Mouse (Mus musculus) liver (tissue): ENCODE data around the gene Extl2.

ENCODE experiments used
- DNase-seq: peaks from one replicate; pipeline ENCODE4 v3.0.0-alpha.2; 2020; ENCODE audit warnings: mixed read lengths

Extl2 gene

DNA sequence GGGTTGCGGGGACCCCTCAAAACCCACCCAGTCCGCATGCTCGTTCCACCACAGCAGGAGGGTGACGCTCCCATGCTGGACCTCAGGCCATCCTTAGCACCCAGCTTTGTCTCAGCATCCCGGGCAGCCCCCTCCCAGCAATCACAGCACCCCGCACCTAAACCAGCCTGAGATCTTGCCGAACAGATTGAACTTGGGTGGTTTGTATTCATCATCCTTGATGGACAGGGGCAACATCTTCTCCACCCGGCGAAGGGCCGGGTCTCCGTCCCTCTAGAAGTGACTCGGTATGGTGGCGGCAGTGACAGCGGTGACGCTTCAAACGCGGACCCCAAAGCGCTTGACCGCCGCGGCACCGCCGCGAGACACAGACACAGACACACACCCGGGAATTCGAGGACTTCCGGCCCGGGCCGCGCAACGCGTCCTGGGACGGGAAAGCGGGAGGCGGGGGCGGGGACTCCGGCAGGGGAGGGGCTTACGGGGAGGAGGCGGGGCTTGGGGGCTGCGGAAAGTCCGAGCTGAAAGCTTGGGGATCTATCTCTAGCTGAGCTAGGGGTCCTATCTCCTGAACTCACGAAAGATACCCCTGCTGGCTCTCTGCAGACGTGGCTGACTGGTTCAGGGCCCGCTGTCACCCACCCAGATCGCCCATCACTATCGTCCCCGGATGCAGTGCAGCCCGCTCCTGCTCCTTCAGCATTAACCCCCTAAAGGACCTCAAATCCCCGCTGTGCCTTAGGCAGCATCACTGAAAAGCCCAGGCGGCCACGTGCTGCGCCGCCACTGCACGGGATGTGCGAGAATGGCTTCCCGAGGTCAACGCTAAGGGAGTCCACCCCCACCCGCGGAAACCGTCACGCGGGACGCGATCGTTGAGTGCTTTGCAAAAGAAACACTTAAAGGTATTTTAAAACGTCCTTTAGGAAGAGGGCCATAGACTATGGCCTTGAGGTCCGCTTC is at the start of gene Extl2, which contains the start of gene Slc30a7:
Extl2 (plus strand) TSS at position 485 of the 963 bp plus-strand sequence.
Slc30a7 (minus strand) TSS at position 429 of the 963 bp plus-strand sequence.
- DNase-seq: peak; percentile 90

DNA sequence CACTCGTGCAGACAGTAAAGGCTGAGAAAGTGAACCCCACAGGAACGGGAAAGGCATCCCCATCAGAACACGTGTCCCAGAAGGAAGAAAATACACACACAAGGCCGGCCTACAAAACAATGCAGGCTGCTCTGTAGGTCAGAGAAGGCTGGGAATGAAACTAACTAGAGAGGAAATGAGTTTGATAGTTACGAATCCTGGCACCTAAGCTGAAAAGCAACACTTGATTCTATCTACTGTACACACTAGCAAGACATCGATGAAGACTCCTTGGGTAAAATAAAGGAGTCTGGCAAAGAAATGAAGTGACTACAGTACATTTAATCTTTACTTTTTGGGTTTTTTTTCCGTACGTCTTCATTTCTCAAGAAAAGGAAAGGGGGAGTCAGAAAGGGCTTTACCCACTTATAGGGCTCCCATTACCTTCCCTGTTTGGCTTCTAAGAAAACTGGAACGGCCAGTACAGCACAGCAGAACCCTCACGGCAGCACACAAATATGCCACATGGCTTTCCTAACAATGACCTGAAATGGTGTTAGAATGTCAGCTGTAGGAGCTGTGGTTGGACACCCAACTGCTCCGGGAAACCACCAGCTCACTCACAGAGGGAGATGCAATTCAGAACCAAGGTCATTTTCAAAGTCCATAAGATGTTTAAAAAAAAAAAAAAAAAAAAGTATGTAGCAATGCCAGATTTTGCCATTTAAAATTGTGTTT is 45.8 kb upstream of the Extl2 start:
- DNase-seq: no peak

DNA sequence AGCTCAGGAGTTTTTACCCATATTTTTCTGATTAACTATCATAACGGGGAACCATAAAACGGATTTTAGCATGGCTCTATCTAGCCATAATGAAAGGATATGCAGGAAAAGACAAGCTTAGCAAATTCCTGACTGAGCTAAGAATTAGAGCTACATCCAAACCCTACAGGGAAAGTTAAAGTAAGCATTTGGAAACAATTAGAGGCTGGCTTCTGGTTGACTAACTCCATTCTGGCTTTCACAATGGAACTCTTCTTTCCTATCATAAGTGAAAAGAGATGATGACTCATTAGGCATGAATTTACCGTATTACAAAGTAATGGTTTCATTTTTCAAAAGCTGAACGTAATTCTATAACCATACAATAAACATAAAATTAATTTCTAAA is 45.2 kb upstream of the Extl2 start:
- DNase-seq: no peak

DNA sequence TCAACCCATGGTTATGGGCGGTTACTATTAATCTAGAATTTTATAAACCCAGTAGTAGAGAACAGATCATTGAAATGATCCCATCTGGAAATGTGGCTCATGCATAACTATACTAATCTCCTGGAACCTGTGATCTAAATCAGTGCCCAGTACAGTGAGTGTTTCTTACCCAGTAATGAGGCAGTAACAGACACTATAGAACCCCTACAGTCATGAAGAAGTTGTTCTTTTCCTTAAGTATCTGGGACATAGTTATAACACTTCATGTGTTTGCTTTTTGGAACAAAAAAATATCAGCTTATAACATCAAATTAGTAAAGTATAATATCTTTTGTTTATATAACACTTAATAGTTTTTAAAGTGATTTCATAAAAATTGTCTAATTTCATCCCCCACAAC is 43.7 kb upstream of the Extl2 start:
- DNase-seq: no peak

DNA sequence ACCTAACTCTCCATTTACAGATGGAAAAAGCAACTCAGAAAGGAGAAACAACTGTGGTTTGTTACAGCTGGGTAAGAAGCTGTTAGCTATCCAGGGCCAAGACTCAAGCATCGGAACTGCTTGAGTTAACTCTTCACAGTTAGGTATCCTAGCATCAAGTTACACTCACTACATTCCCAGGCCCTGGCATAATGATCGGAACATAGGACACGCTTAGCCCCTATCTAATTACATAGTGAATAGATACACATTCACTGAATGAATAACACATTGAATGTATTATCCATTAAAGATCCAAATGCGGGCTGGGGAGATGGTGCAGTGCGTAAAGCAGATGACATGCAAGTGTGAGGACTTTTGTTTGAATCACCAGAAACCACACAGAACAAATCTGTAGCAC is 43.2 kb upstream of the Extl2 start:
- no peak for DNase-seq

DNA sequence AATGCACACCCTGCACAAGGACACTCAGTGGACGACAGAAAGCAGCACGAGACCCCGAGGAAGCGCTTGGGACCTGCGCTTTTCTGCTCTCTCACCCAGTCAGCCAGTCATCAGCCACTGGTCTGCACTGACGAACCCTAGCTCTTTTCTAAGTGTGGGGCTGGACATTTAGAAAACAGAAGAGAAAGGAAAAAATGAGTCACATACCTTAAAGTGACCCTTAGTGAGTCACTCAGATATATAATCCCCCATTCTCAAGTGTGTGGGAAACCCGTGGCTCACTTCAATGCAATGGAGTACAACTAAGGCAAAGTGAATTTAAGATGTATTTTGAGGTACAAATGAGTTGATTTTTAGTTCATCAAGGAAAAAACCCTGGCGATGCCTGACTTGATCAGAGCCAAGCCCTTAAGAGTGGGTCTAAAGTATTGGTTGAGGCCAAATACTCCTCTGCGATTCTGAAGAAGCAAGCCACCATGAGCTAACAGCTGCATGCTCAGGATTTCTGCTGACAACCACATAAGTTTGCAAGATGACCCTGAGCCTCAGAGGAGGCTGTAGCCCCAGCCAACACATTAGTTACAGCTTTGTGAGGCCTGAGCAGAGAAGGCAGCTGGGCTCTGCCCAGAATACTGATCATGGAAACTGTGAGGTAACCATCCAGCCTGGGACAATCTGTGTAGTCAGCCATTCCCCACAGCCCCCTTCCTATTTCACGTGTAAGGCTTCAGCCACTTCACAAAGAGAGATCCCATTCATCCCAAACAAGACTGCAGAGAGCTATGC is 38.3 kb upstream of the Extl2 start:
- no peak for DNase-seq

DNA sequence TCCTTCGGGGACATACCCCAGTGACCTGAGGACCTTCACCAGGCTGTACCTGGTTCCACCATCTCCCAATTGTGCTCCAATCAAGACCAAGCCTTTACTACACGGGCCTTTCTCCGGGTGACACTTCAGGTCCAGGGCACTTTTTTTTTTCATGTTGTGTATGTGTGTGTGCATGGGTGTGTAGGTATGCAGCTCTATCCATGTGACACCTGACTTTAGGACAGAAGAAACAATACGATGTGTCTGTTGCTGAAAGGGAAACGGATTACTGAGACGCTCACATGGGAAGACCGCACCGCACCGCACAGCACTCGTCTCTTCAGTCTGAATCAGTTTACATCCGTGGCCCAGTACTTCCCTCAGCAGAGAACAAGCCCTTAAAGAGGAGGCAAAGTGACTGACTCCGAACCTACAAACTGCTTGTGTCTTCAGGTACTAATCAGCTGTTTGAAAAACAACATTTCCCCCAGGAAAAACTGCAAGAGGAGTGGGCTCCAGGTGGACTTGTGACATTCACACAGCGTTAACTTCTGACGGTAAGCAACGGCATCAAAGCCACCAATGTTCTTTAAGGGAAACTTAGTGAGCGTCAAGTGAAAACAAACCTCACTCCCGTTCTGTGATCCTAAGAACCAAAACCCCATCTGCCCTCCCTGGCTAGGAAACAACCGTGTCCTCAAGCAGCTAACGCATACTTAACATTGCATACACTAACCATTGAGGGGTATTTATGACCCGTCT is 36.0 kb upstream of the Extl2 start:
- DNase-seq: no peak

DNA sequence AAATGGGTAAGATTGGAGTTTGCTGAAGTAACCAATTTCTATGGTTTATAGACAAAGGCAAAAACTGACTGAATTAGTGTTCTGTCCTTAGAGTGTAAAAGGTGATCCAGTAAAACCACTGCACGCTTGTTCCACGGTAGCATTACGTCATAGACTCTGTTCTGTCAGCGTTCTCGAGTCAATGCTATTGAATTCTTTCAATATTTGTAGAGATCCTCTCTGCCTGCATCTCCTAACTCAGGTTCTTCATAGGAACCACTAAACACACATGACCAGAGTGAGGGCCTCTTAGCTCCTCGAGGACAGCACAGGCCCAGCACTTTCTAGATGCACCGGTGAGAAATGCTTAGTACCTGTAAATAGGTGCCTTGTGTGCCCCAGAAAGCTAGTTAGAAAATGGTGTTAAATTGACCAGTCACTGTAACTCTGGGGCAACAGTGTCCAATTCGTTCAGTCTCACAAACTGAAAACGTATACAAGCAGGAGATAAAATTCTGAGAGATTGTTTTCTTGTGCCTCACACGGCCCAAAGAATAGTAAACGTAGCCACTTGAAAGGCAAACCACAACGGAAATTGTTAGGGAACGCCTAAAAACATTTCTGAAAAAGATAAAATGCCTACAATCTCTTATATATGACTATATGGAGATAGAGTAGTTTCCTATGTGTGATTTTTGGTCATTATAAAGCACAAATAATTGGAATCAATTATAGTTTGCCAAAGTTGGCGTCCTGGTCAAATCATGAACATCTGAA is 35.2 kb upstream of the Extl2 start:
- DNase-seq: no peak

DNA sequence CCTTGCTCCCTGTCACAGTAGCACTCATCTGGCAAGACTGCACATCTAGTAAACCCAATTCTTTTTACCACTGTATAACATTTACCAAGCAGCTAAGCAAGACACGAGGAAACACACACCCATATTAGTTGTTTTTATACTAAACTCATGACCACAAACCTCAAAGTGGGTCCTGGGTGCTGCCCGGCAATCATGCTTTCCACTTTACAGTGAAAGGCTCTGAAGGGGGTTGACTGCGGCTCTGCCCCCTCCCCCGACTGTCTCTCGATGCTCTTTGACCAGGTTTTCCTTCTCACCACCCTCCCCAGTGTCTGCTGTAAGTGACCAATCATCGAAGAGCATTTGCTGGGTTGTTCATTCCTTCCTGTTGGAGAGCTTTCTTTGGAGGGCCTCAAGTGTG is 33.0 kb upstream of the Extl2 start:
- no peak for DNase-seq

DNA sequence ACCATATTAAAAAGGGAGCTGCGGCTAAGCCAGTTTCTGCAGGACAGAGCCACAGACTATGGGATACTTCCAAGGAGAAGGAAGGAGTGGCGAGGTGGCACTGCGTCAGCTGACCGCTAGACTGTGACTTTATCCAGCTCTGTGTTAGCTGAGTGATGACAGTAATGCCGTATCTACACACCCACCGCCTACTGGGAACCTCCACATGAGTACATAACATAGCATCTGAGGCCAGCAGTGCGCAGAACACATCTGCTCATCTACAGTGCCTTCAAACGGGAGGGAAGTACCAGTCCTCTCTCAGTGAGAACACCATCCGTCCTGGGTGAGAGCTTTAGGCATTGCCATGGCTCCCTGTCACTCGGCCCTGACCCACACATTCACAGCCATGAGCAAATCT is 32.3 kb upstream of the Extl2 start:
- DNase-seq: no peak

DNA sequence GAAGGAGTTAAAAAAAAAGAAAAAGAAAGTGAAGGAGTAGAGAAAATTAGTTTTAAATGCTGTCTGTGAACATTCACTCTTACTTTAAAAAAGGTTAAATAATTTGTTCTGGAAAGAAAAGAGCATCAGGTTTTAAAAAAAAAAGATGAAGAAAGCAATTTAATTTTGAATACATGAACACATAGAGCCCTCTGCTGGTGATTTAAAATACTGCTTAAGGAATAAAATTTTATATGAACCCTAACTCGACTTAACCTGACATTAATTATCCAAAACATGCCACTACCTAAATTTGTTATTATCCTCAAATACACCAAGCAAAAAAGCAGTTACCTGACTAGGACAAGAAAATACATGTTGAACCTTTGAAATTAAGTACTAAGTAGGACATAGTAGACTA is 28.3 kb upstream of the Extl2 start:
- no peak for DNase-seq

DNA sequence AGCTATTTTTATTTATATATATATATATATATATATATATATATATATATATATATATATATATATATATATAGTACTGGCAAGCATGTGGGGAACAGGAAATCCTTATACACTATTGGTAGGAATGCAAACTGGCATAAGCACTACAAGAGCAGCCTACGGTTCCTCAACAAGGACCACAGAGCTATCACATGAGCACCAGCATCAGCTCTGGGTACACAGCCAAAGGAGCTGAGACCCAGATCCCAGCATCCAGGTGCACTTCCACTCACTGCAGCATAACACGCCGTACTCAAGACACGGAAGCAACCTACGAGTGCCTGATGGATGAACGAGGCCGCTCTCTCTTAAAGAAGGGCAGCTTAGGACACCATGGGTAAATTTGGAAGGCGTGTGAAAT is 24.0 kb upstream of the Extl2 start:
- DNase-seq: no peak

DNA sequence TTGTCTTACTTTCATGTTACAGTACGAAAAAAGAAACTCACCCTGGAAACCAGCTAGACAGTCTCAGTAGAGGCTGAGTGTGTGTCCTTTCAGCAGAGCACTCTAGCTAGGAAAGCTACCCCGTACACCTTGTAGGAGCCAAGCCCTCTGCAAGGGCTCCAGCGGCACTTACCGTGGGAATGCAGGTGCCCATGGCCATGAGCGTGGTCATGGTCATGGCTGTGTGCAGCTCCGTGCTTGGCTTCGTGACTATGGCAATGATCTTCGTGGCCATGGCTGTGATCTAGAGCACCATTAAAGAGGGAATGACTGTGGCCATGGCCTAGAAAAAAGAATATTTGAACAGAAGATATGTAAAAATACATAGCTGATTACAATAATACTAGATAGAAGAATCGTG is 22.6 kb upstream of the Extl2 start:
- no peak for DNase-seq

DNA sequence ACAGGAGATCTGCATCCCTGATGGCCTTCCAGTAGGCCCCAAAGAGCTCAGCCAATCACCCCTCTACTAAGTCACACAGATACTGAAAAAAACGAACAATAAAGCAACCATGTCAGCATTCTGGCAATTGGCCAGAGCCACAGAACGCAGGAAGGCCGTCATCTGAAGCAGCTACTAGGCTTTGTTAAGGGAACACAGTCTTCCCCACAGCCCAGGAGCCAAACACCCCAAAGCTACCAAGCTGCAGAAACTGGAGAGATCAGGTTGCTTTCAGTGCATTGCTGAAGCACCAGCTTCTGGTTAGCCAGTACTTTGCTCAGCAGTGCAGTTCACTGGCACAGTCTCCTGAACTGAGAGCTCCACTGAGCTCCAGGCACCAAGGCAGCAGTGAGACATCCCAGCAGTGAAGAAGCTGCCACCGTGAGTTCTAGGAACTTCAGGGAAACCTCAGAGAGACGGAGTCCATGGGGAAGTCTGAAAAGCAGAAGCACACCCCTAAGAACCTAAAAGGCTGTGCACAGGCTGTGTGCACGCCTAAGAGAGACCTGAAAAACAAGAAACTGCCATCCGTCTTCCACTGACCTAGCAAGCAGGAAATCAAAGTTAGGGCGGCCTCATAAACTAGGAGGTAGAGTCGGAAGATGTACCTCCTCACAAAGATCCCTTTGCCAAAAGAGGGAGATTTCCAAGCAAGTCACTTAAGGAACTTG is 21.9 kb upstream of the Extl2 start:
- DNase-seq: no peak

DNA sequence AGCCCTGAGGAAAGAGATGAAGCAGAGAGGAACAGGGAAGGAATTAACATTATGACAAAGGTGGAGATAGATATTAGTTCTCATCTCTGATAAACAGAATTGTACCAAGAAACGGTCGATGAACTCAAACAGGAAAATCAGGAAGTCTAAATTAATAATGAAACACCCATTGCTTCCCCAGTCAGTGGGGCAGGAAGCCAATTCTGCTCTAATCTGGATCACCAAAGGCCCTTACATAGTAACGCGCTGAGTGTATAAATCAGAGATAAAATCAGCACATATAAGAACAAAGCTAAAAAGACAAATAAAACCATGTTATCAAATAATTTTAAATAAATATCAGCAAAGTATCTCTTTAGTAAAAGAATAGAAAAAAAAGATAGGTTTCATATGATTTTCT is 15.2 kb upstream of the Extl2 start:
- DNase-seq: no peak

DNA sequence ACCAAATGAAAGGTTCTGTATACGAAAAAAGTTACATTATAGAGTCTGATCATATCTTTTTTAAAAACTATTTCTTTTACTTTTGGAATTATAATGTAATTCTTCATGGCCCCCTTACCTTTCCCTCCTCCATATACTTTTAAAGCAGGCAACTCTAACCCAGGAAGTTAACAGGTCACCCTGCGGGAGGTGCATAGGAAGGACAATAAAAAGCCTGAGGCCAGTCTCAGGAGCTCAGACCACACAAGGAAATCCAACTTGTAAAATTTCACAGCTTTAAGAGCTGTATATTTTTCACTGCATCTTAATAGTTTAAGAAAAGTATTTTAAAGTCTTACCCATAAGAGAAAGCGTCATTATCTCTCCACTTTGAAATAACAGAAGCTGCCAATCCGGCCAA is 14.7 kb upstream of the Extl2 start:
- DNase-seq: no peak

DNA sequence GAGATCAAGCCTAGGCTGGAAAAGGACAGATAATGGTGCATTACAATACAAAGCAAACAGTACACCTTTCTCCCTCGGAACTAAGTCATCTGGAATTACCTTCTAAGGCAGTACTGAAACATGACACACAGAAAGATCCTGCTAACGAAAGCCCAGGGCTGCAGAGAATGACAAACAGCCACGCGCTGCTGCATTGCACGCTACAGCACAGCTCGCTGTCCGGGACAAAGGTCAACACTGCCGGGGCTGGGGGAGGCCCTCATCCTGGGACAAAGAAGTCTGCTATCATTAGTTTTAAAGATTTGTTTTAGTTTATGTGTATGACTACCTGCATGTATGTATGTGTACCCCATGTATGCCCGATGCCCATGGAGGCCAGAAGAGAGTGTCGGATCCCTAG is 14.2 kb upstream of the Extl2 start:
- DNase-seq: peak; percentile 23

DNA sequence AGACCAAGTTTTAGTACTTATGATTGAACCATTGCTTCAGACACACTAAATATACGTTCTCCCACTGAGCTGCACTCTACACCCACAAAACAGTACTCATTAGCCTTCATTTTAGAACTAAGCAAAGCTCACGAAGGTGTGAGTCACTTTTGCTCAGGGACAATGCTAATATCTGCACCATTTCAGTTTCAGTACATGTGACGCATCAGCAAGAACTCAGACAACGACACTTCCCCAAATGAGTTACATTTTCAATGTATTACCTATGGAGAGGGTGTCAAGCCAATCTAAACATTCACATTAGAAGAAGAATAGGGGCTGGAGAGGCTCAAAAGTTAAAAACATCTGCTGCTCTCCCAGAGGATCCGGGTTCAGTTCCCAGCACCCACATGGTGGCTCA is 10.3 kb upstream of the Extl2 start:
- no peak for DNase-seq

DNA sequence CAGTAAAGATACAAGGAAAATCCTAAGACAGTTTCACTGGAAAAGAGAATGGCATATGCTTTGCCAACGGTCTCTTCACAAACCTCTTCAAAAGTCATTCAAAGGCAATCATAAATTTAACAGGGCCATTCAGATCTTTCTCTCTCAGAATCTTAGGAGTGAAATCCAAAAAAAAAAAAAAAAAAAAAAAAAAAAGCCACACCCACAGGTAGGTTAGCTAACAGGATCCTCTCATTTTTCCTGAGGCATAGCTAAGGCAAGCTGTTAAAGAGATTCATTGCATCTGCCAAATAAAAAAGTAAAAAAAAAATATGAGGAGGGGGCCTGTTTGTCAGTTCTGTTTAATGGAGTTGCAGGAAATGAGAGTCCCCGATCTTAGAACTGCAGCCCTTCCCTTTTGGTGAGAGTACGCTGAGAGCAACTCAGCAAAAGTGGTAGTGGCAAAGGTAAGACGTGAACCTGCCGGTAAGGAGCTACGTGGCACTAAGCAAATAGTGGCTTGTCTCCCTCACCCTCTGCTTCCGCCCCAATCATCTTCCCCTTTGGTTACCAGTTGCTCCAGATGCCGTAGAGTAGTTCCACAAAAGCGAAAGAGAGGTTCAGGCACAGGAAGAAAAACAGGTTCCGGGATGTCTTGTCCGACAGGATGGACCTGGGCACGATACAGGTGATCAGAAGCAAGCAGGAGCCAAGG is 831 bp upstream of the Extl2 start:
- DNase-seq: peak; percentile 16

DNA sequence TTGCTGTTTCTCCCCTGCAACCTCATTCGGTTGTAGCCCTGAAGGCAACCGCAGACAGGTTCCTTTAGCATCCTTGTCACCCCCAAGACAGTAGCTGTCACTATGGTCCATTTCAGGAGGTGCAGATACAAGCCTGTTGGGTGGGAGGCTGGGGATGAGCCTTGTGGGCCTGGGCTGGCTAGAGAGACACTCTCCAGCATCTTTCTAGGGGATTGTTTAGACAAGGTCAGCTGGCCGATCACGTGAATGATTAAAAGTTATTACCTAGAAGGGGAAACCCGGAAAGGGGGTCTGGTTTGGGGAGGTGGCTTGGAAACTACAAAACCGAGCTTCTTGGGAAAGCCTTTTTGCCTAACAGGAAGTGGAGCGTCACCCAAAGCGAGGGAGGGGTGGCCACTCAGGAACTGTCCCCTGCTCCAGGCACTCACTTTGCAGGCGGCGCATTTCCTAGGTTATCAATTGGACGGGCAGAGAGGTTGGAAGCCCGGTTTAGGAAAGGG is 729 bp downstream of the Extl2 start:
- DNase-seq: peak; percentile 68
